Mouse (Mus musculus): ENCODE measurements at regions not wholly inside any gene's neighbourhood (a gene's known extent, or its start where the extent isn't known, plus 50 kb on each side); places are given as distances from the start of the nearest gene placed in this dataset.

- ATAC-seq (ENCODE audit: insufficient number of reproducible peaks, low FRiP score, low TSS enrichment, low read depth), result no peak
- no peak for DNase-seq (ENCODE audit: low spot score)
- 73% methylated on average over 5 of the region's 5 CpGs for WGBS
- no peaks in the 10 kb centered on the region for H3K9me3 ChIP-seq (ENCODE audit: control insufficient read depth, low read length)
- peaks cover 13% of the 10 kb centered on the region; the same call in 1 of the 2 replicates for H3K4me1 ChIP-seq (ENCODE audit: control insufficient read depth, insufficient read depth, low read length)
- H3K27ac ChIP-seq (replicated peaks; ENCODE audit: low read depth, low read length), result no peak overlapping the region
- H3K4me3 ChIP-seq (ENCODE audit: low read depth, low read length), result no peak overlapping the region
- H3K36me3 ChIP-seq (ENCODE audit: control insufficient read depth, insufficient read depth, low read length), result no peaks in the 10 kb centered on the region
- no peaks in the 10 kb centered on the region for H3K27me3 ChIP-seq (ENCODE audit: control insufficient read depth, insufficient read depth, low read length)
- no peak overlapping the region for H3K4me2 ChIP-seq (ENCODE audit: low read depth, severe bottlenecking)
- no peak overlapping the region for H3K9ac ChIP-seq (ENCODE audit: low read length)
These were observed 171.6 kb downstream of the Gxylt1 start for GRCm38 (mm10) chr15:93103426-93103825.

- 88% methylated on average over 10 of the region's 10 CpGs for WGBS
These were observed 173.1 kb downstream of the Gxylt1 start for GRCm38 (mm10) chr15:93101881-93102280.

GRCm38 (mm10) chr15:93100837-93101236 is 174.1 kb downstream of the Gxylt1 start:
- Histone ChIP-seq H3K4me2 (ENCODE audit: low read depth, severe bottlenecking) (no peak overlapping the region), H3K9ac (ENCODE audit: low read length) (no peak overlapping the region), H3K27me3 (ENCODE audit: control insufficient read depth, insufficient read depth, low read length) (no peaks in the 10 kb centered on the region), H3K9me3 (ENCODE audit: control insufficient read depth, low read length) (no peaks in the 10 kb centered on the region), H3K27ac (replicated peaks; ENCODE audit: low read depth, low read length) (no peak overlapping the region), H3K36me3 (ENCODE audit: control insufficient read depth, insufficient read depth, low read length) (no peaks in the 10 kb centered on the region), H3K4me3 (ENCODE audit: low read depth, low read length) (no peak overlapping the region), H3K4me1 (ENCODE audit: control insufficient read depth, insufficient read depth, low read length) (peaks cover 13% of the 10 kb centered on the region; the same call in 1 of the 2 replicates)
- DNase-seq (ENCODE audit: low spot score) (no peak), ATAC-seq (ENCODE audit: insufficient number of reproducible peaks, low FRiP score, low TSS enrichment, low read depth) (no peak)
- 74% methylated on average over 7 of the region's 7 CpGs for WGBS

More at GRCm38 (mm10) chr15:93101881-93102280, 173.1 kb downstream of the Gxylt1 start:
- no peak overlapping the region for H3K27ac ChIP-seq (replicated peaks; ENCODE audit: low read depth, low read length)
- no peaks in the 10 kb centered on the region for H3K27me3 ChIP-seq (ENCODE audit: control insufficient read depth, insufficient read depth, low read length)
- no peak overlapping the region for H3K4me2 ChIP-seq (ENCODE audit: low read depth, severe bottlenecking)
- H3K4me1 ChIP-seq (ENCODE audit: control insufficient read depth, insufficient read depth, low read length), result peaks cover 13% of the 10 kb centered on the region; the same call in 1 of the 2 replicates
- no peak for DNase-seq (ENCODE audit: low spot score)
- no peak overlapping the region for H3K4me3 ChIP-seq (ENCODE audit: low read depth, low read length)
- no peaks in the 10 kb centered on the region for H3K9me3 ChIP-seq (ENCODE audit: control insufficient read depth, low read length)
- H3K9ac ChIP-seq (ENCODE audit: low read length), result no peak overlapping the region
- ATAC-seq (ENCODE audit: insufficient number of reproducible peaks, low FRiP score, low TSS enrichment, low read depth), result no peak
- no peaks in the 10 kb centered on the region for H3K36me3 ChIP-seq (ENCODE audit: control insufficient read depth, insufficient read depth, low read length)

GRCm38 (mm10) chr15:93099840-93100239 is 175.1 kb downstream of the Gxylt1 start:
- no peaks in the 10 kb centered on the region for H3K27me3 ChIP-seq (ENCODE audit: control insufficient read depth, insufficient read depth, low read length)
- 89% methylated on average over 3 of the region's 3 CpGs for WGBS
- ATAC-seq (ENCODE audit: insufficient number of reproducible peaks, low FRiP score, low TSS enrichment, low read depth), result no peak

GRCm38 (mm10) chr15:93096335-93096734 is 178.6 kb downstream of the Gxylt1 start:
- no peak overlapping the region for H3K4me2 ChIP-seq (ENCODE audit: low read depth, severe bottlenecking)
- no peaks in the 10 kb centered on the region for H3K36me3 ChIP-seq (ENCODE audit: control insufficient read depth, insufficient read depth, low read length)
- no peaks in the 10 kb centered on the region for H3K27me3 ChIP-seq (ENCODE audit: control insufficient read depth, insufficient read depth, low read length)
- H3K4me1 ChIP-seq (ENCODE audit: control insufficient read depth, insufficient read depth, low read length), result peaks cover 7% of the 10 kb centered on the region; the same call in 1 of the 2 replicates
- WGBS, result 84% methylated on average over 5 of the region's 5 CpGs
- H3K4me3 ChIP-seq (ENCODE audit: low read depth, low read length), result no peak overlapping the region
- no peak for ATAC-seq (ENCODE audit: insufficient number of reproducible peaks, low FRiP score, low TSS enrichment, low read depth)
- no peak overlapping the region for H3K27ac ChIP-seq (replicated peaks; ENCODE audit: low read depth, low read length)
- no peak for DNase-seq (ENCODE audit: low spot score)
- no peaks in the 10 kb centered on the region for H3K9me3 ChIP-seq (ENCODE audit: control insufficient read depth, low read length)
- no peak overlapping the region for H3K9ac ChIP-seq (ENCODE audit: low read length)

More at GRCm38 (mm10) chr15:93099840-93100239, 175.1 kb downstream of the Gxylt1 start:
- Histone ChIP-seq H3K4me2 (ENCODE audit: low read depth, severe bottlenecking) (no peak overlapping the region), H3K27ac (replicated peaks; ENCODE audit: low read depth, low read length) (no peak overlapping the region), H3K4me1 (ENCODE audit: control insufficient read depth, insufficient read depth, low read length) (peaks cover 8% of the 10 kb centered on the region; the same call in 1 of the 2 replicates), H3K9me3 (ENCODE audit: control insufficient read depth, low read length) (no peaks in the 10 kb centered on the region), H3K4me3 (ENCODE audit: low read depth, low read length) (no peak overlapping the region), H3K9ac (ENCODE audit: low read length) (no peak overlapping the region), H3K36me3 (ENCODE audit: control insufficient read depth, insufficient read depth, low read length) (no peaks in the 10 kb centered on the region)
- no peak for DNase-seq (ENCODE audit: low spot score)

- 49% methylated on average over 6 of the region's 6 CpGs for WGBS
- no peak for ATAC-seq (ENCODE audit: insufficient number of reproducible peaks, low FRiP score, low TSS enrichment, low read depth)
- Histone ChIP-seq H3K27me3 (ENCODE audit: control insufficient read depth, insufficient read depth, low read length) (no peaks in the 10 kb centered on the region), H3K4me2 (ENCODE audit: low read depth, severe bottlenecking) (no peak overlapping the region), H3K9ac (ENCODE audit: low read length) (no peak overlapping the region), H3K9me3 (ENCODE audit: control insufficient read depth, low read length) (no peaks in the 10 kb centered on the region), H3K4me3 (ENCODE audit: low read depth, low read length) (no peak overlapping the region), H3K36me3 (ENCODE audit: control insufficient read depth, insufficient read depth, low read length) (no peaks in the 10 kb centered on the region), H3K27ac (replicated peaks; ENCODE audit: low read depth, low read length) (no peak overlapping the region), H3K4me1 (ENCODE audit: control insufficient read depth, insufficient read depth, low read length) (peaks cover 7% of the 10 kb centered on the region; the same call in 1 of the 2 replicates)
- no peak for DNase-seq (ENCODE audit: low spot score)
These were observed 179.8 kb downstream of the Gxylt1 start for GRCm38 (mm10) chr15:93095224-93095623.

GRCm38 (mm10) chr15:93094202-93095135 is 180.5 kb downstream of the Gxylt1 start:
- Histone ChIP-seq H3K4me2 (ENCODE audit: low read depth, severe bottlenecking) (no peak overlapping the region), H3K27me3 (ENCODE audit: control insufficient read depth, insufficient read depth, low read length) (no peaks in the 10 kb centered on the region), H3K9ac (ENCODE audit: low read length) (no peak overlapping the region), H3K4me1 (ENCODE audit: control insufficient read depth, insufficient read depth, low read length) (peaks cover 7% of the 10 kb centered on the region; the same call in 1 of the 2 replicates), H3K4me3 (ENCODE audit: low read depth, low read length) (no peak overlapping the region), H3K9me3 (ENCODE audit: control insufficient read depth, low read length) (no peaks in the 10 kb centered on the region), H3K36me3 (ENCODE audit: control insufficient read depth, insufficient read depth, low read length) (no peaks in the 10 kb centered on the region), H3K27ac (replicated peaks; ENCODE audit: low read depth, low read length) (no peak overlapping the region)
- WGBS, result 40% methylated on average over 23 of the region's 23 CpGs
- DNase-seq (ENCODE audit: low spot score) (no peak), ATAC-seq (ENCODE audit: insufficient number of reproducible peaks, low FRiP score, low TSS enrichment, low read depth) (no peak)

GRCm38 (mm10) chr15:93091396-93091795 is 183.6 kb downstream of the Gxylt1 start:
- Histone ChIP-seq H3K9me3 (ENCODE audit: control insufficient read depth, low read length) (no peaks in the 10 kb centered on the region), H3K9ac (ENCODE audit: low read length) (no peak overlapping the region), H3K4me3 (ENCODE audit: low read depth, low read length) (no peak overlapping the region), H3K27ac (replicated peaks; ENCODE audit: low read depth, low read length) (no peak overlapping the region), H3K36me3 (ENCODE audit: control insufficient read depth, insufficient read depth, low read length) (no peaks in the 10 kb centered on the region), H3K4me2 (ENCODE audit: low read depth, severe bottlenecking) (no peak overlapping the region), H3K27me3 (ENCODE audit: control insufficient read depth, insufficient read depth, low read length) (no peaks in the 10 kb centered on the region), H3K4me1 (ENCODE audit: control insufficient read depth, insufficient read depth, low read length) (peaks cover 7% of the 10 kb centered on the region; the same call in 1 of the 2 replicates)
- WGBS, result 69% methylated on average over 2 of the region's 2 CpGs
- no peak for ATAC-seq (ENCODE audit: insufficient number of reproducible peaks, low FRiP score, low TSS enrichment, low read depth)
- DNase-seq (ENCODE audit: low spot score), result no peak

Measured in limb, embryonic 11.5 days (tissue).